Mouse (Mus musculus) lung, postnatal 14 days (tissue): ENCODE data around the gene Serpinb3d.
"Not testable (repeated sequence)": the region's sequence is repeated elsewhere in the genome, so short reads cannot be mapped to it uniquely, and the experiment has no call there.

Experiments
- DNase-seq: peaks from one replicate; pipeline ENCODE4 v3.0.0; 2021

Gene Serpinb3d

GRCm38 (mm10) chr1:107083406-107083805, at the start of gene Serpinb3d:
Gene Serpinb3d (minus strand): TSS chr1:107083506.
- DNase-seq: no peak

- DNase-seq: not testable (repeated sequence)
These were observed 44.1 kb upstream of the Serpinb3d start for GRCm38 (mm10) chr1:107127453-107127852.

- DNase-seq: no peak
These were observed 15.1 kb upstream of the Serpinb3d start for GRCm38 (mm10) chr1:107098417-107098816.

- DNase-seq: no peak
These were observed 31.1 kb downstream of the Serpinb3d start, which contains the start of gene Serpinb3a for GRCm38 (mm10) chr1:107052203-107052602. Gene Serpinb3a (minus strand): TSS chr1:107052303.

GRCm38 (mm10) chr1:107034236-107034635, 49.1 kb downstream of the Serpinb3d start:
- DNase-seq: not testable (repeated sequence)
